Mouse (Mus musculus): ENCODE measurements around the gene Rbpjl.

DNA sequence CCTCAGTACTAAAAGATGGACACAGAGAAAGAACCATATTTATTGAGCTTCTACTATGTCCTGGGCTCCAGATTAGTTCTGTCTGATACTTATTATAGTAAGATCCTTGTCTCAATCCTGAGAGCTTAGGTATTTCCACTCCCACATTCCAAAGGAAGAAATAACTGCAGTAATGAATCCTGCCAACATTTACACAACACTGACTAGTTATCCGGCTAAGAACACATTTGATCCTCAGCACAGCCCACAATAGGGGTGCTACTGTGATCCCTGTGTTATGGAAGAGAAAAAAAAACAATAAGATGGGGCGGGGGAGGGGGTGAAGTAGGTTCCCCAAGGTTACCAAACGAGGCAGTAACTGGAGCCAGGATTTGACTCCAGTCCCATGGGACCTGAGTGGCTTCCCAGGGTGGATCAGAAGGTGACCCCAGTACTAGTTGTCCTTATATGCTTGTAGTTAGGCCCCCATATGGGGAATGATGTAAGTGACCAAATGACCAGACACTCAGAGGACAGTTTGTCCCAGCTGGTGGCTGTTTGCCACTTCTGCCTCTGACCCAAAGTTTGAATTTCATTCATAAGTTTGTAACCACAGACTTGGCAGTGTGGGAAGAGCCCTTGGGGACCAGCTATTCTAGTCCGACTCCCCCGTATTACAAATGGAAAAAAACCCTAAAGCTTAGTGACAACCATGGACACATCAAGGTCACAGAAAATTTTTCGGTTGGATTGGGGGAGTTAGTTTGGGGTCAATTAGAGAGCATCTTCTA lies 52.7 kb downstream of the Rbpjl start:
- TF ChIP-seq POLR2A (IDR thresholded peaks at IDR 0.05; ENCODE audit: insufficient read depth, low read depth, low read length) = no peak
- TF ChIP-seq CTCF (IDR thresholded peaks at IDR 0.05) = no peak
